Mouse (Mus musculus) E14TG2a.4 (cell line): ENCODE data around the gene Cstl1.

ENCODE experiments used
- CTCF ChIP-seq: conservative IDR thresholded peaks from 2 replicates; pipeline ENCODE4 v1.5.1; 2014; ENCODE audit warnings: low read length
- NANOG ChIP-seq: IDR thresholded peaks from 2 replicates; pipeline ENCODE4 v1.6.1; 2014; ENCODE audit warnings: borderline replicate concordance, low read length, mixed read lengths
- POU5F1 ChIP-seq: IDR thresholded peaks from 2 replicates; pipeline ENCODE4 v1.6.1; 2014; ENCODE audit warnings: low read length, borderline replicate concordance

DNA sequence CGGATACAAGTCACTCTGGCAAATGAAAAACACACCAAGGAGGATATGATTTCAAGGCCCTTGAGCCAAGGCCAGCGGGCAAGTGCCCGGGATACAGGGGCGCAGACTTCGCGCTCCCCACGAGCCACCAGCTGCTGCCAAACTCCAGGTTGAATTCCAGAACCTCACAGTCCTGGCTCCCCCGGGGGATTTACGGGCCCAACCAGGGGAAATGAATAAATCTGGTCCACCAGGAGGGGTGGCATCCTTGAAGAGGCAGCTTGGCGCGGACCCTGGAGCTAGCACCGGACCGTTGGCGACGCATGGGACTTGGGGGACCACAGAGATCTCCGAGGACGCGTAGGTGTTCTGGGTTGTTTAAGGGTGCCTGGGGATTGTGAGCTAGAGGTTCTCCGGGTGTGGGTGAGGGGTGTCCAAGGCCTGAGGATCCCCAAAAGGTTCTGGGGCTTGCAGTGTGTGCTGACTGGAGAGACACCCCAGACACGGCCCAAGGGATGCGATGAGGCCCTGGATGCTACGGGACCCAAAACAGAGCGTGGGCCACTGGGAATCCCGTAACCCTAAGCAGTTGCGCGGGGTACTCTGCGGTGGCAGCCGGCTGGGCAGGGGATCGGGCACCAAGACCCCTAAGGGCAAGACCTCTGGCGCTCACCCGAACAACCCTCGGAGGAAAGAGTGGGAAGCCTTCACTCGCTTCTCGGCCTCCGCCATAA, 18.4 kb upstream of the Cstl1 start:
- no peak for TF ChIP-seq CTCF
- TF ChIP-seq NANOG: no peak
- TF ChIP-seq POU5F1: no peak
